Mouse (Mus musculus) gastrocnemius, adult 18-20 months (tissue): ENCODE data around the gene Nfic. TPM values are rescaled to one million over a fixed set of nuclear protein-coding genes. Genes with fewer than 3 reads are reported as not detected.
"Not testable (repeated sequence)": the region's sequence is repeated elsewhere in the genome, so short reads cannot be mapped to it uniquely, and the experiment has no call there.

Source experiments
- DNase-seq: peaks from one replicate; pipeline ENCODE4 v3.0.0; 2021; ENCODE audit warnings: low spot score
- total RNA-seq, 2 experiments: library from RNA; stranded (reverse); gene quantifications; 2 replicates each; pipeline ENCODE4 v1.2.3; 2021

Gene Nfic
- total RNA-seq, 2 experiments from 2014 or later, result 232 to 244 TPM

DNA sequence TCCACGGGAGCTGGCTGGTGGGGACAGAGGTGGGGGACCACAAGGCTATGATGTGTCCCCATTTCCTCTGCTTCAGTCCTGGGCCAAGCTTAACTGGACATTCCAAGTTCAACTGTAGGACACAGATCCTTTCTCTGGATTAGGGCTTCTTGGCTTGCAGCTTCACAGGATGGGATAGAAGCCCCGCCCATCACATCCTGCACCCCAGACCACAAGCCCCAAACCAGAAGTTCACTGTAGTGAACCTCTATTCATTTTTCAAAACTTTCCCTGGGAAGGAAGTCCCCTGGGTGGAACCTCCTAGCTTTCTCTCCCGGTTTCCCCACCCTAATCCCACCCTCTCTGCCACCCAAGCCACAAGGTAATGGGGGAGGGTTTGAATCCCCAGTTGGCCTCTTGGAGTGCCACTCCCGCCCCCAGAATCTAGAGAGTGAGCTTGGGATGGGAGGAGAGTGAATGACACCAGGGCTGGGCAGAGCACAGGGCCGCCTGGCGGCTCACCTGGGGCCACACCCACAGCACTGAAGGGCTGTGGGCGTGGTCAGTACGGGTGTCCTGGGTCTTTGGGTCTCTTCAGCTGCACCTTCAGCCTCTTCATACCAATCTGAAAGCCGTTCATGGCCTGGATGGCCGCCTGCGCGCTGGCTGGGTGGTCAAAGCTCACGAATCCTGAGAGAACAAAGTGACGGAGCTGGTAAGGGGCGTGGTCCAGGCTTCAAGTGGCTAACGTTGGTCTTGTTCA, 6.4 kb upstream of the Nfic start:
- no peak for DNase-seq

DNA sequence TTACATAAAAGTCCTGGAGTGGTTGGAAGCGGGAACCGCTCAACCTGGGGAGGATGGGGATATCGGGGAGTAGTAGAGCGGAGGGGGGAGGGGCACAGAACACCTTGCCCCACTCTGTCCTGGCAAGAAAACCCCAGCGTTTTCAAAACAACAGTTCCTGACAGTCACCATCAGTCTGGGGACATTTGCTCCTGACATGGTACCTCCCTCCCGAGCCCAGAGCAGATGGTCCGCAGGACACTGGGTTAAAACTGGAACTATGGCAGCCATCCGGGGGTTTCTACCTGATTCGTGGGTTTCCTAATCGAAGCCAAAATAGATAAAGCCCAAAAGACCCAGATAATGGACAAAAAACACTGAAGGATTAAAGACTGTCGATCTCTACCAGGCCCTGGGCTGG, 5.5 kb upstream of the Nfic start:
- no peak for DNase-seq

DNA sequence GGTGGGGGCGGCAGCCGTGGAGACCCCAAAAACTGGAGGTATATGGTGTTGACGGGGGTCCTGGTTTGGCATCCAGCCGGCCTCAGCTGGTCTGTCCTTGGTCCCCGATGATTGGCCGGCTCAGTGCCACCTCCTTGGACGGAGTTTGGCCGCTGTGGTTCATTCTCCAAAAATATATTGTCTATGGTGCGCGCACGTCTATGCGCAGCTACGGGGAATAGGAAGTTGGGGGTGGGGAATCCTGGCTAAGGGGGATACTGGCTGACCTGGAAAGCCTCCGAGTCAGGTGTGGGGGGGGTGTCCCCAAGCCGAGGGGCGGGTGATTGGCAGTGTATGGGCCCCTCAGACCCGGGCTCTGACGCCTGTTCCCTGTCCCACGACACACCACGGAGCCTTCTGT, 5.0 kb upstream of the Nfic start:
- DNase-seq, result no peak

DNA sequence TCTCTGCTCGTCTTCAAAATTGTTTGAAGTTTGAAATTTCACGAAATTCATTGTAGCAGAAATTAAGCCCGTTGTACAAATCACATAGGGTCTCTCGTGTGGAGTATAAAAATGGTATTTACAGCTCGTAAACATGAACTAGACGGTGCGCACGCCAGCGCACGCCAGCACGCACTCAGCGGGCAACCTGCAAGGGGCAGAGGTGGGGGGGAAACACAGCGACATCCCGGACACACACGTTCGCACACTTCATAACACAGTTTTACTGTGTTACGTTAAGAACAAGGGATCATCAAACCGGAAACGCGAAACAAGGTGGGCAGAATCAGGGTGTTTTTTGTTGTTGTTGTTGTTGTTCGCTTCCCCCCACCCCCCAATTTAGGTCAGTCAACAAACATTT, 4.0 kb upstream of the Nfic start:
- no peak for DNase-seq

DNA sequence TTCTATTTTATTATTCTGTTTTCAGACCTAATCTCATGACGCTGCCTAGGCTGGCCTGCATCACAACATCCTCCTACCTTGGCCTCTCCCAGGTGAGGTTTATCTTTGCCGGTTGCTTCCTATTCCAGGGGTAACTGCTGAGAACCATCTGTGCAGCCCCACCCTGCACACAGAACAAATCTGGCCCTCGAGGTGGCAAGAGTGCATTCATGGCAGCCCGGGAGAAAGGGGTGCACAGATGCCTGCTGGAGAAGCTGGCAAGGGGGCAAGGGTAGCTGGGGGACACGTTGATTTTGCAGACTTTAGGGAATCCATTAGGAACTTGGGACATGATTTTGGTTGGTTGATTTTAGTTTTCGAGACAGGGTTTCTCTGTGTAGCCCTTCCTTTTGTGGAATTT, 2.8 kb upstream of the Nfic start:
- no peak for DNase-seq

DNA sequence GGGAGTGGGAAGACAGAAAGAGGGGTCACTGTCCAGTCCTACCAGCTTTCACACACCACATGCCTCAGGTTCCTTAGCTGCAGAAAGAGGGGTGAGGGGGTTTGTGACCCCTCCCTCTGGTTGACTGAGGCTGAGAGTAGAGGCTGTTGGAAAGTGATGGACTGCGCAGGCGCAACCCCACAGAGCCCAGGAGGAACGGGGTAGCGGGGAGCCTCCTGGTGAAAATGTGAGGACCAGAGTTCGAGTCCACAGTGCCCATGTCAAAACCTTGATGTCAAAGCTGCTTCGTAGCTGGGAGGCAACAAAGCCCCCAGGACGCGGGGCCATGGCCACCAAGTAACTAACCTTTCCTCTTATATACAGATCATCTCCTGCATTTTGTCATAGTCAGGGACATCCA, 2.2 kb upstream of the Nfic start:
- DNase-seq, result no peak

DNA sequence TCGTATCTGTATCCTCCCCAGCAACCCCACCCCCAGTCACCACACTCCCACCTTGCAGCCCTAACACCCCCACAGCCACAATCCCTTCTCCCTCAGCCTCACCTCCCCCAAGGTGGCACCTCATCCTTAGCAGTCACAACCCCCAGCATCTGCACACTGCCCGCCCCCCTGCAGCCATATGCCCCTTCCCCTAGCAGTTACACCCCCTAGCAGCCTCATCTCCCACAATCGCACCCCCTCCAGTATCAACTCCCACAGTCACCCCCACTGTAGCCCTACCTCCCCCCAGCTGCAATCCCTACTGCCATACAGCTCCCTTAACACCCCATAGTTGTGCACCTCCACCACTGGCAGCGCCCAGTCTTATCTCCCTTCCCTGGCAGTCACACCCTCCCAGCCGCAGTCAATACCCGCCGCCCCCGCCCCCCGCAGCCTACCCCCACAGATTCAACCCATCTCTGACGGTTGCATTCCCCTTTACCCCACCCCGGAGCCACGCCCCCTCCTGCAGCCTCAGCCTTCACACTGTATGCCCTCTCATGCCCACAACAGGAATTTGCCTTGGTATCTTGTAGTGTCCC, 1.6 kb upstream of the Nfic start:
- no peak for DNase-seq

DNA sequence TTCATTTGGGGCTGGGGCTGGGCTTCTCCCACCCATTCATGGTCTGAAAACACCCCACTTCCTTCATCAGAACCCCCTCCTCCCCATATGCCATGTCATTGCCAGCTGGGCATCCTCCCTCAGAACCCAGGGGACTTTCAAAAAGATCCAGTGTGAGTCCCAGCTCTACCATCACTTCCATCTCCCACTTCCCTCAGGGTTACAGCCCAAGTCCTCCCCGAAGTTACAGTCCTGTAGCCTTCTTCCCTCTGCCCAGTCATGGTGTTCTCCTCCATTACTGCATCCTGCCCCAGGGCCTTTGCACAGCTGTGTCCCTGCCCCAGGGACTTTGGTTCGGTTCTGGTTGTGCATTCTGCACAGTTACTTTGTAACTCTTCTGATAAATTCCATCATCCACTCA, 1.3 kb downstream of the Nfic start:
- no peak for DNase-seq

DNA sequence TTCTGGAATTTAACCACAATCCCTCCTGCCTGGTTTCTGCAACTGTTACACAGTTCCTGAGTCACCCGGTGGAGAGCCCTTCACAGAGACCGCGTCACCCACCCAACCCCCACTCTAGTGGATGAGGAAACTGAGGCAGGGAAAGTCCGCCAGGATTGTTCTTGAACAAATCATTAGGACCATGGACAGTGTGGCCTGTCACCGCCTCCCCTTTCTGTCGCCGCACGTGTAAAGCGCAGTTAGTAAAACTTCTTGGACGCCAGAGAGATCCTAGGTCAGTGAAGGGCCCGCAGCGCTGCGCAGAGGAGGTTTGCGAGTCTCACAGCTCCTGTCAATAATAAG, 2.5 kb downstream of the Nfic start:
- no peak for DNase-seq

DNA sequence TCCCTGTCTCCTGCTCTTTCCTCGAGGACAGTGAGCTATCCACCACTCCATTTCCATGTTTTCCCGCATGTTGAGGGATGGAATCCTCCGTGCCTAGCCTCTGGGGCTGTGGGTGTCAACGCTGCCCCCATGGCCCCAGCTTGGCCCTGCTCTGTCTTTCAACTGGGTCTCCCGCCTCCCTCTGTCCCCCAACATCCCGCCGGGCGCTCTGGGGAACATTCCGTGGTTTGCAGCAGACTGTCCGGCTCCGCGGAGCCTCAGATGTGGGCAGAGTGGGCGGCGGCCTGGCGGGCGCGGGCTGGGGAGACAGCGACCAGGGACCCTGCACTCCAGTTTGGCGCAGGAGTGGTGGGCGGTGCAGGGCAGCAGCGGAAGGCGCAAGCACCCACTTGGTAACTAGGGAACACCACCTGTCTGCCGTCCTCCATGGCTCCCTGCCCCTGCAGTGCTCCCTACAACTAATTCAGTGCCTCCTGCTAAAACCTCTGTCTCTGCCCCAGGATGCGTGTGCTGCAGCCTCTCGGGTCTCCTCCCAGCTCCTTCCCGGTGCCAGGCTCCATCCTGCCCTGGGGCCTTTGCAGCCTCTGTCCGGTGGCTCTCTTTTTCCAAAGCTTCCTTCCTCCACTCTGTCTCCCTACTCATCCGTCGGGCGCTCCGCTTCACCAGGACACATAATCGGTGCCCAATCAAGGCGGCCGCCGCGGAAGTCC, 3.0 kb downstream of the Nfic start:
- no peak for DNase-seq

DNA sequence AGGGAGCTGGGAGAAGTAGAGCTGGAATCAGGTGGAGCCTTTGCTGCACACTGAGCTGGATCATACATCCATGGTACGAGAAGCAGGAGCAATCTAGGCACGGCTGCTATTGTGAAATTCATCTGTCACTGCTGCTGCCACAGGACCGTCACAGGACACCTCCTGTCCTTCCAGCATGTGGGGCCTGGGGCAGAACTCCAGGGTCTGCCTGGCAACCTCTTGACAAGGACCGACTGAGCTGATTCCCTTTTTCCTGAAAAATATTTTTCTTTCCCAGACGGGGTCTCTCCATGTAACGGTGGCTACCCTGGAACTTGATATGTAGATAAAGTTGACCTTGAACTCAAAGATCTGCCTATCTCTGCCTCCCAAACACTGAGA, 4.1 kb downstream of the Nfic start:
- no peak for DNase-seq

DNA sequence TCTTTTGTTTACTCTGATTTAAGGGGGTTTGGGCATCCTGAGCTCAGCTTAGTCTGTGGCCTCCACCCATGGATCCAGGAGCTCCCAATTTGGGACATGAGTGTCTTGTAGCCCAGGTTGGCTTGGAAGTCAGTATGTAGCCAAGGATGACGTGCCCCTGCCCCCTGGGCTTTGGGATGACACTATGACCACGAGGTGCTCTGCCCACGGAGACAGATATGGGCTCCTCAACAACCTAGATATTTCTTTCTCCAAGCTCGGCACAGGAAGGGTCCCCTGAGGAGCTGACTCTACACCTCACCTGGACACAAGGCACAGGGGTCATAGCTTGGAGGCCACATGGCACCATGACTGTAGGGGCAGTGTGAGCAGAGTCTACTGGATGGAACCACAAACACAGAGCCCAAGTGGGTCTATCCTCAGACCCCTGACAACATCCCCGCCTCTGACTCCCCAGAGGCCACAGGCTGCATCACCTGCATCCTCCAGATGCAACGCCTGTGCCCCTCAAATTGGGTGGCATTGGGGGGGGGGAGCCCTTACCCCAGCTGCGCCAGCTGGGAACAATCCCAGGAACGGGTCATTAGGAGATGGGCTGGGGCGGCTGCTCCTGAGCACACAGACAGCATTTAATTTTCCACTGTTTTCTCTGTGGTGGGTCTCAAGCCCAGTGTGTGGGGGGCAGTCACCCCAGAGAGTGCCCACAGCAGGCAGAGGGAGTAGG, 4.6 kb downstream of the Nfic start:
- DNase-seq, result no peak

DNA sequence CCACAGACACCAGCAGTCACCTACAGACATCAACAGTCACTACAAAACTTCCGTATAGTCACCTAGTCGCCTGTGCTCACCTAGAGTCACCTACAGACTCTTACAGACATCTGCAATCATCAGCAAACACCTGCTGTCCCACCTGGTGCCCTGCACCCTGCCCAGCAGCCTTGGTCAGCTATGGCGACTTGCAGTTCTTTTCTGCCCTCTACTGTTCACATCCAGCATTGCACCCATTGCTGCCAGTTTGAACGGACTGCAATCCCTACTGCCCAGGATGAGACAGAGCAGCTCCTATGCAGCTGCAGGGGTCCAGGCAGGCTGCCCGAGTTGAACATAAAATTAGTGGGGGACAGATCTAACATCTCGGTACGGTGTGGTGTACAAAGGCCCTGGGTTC, 5.3 kb downstream of the Nfic start:
- DNase-seq, result peak; percentile 87

DNA sequence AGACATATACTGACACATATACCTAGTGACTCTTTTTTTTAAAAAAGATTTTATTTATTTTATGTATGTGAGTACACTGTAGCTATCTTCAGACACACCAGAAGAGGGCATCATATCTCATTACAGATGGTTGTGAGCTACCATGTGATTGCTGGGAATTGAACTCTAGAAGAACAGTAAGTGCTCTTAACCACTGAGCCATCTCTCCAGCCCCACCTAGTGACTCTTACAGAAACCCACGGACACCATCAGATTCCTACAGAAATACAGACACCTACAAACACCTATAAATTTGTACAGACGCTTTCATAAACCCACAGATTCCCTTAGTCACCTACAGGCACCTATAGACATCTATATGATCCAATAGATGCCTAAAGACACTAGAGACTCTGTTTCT, 9.9 kb downstream of the Nfic start:
- DNase-seq, result not testable (repeated sequence)

DNA sequence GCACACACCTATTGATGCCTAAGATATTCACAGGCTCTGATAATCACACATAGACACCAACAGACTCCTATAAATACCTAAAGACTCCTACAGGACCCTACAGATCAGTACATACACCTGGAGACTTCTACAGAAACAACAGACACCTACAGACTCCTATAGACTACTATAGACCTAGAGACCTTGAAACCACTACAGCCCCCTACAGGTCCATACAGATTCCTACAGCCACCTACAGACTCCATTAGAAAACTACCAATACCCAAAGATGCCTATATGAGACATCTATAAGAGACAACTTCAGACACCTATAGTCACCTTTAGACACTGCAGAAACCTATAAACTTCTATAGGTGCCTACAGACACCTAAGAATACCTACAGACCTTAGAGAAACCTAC, 14.4 kb downstream of the Nfic start:
- DNase-seq, result no peak

DNA sequence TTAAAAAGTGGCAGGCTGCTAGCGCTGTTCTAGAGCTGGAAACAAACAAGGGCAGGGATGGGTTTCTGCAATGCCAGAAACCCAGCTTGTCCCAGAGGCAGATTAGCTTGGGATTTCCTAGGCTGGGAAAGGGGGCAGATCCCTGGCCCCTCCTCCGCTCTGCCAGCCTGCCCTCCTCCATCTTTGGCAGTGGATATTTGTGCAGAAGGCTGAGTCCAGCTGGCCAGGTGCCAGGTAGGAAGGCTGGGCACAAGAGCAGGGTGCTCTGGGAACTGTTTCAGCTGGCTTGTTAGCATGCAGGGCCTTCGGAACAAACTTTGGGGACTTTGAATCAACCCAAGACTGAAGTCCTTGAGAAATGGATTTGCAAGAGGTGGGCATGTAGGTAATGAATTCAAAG, 20.0 kb downstream of the Nfic start:
- DNase-seq, result peak; percentile 81

DNA sequence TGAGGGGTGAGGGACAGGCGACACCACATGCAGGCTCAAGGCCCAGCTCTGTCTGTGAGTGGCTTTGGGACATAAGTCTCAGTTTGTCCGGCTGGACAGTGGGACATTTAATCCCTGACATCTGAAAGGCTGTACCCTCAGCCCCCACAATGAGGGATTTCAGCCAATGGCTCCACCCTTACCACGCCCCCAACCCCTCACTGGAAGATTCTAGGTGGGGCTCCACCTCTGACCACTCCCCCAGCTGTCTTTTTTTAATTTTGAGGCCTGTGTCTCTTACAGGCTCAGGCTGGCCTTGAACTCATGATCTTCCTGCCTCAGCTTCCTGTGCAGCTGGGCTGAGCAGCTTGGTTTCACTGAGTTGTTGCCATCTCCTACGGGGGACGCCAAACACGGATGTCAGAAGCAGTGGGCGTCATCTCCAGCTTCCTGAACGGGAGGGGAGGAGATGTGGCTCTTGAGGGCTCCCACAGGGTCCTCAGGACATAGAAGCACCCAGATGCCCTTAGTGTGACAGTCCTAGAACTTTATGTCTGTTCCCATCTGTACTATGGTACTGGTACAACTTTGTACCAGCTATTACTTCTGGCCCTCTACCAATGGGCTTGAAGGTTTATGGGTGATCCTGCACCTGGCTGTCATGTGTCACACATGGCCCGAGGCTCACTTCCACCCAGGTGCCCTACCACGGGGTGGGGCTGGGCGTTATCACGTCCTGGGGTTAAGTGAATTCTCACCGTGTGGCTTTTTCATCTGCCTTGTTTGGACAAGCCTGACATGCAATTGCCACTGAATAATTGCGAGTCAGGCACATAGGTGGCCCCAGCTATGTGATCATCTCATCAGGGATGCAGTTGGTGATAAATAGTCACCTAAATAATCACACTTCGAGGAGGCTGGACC, 20.8 kb downstream of the Nfic start:
- DNase-seq, result no peak

DNA sequence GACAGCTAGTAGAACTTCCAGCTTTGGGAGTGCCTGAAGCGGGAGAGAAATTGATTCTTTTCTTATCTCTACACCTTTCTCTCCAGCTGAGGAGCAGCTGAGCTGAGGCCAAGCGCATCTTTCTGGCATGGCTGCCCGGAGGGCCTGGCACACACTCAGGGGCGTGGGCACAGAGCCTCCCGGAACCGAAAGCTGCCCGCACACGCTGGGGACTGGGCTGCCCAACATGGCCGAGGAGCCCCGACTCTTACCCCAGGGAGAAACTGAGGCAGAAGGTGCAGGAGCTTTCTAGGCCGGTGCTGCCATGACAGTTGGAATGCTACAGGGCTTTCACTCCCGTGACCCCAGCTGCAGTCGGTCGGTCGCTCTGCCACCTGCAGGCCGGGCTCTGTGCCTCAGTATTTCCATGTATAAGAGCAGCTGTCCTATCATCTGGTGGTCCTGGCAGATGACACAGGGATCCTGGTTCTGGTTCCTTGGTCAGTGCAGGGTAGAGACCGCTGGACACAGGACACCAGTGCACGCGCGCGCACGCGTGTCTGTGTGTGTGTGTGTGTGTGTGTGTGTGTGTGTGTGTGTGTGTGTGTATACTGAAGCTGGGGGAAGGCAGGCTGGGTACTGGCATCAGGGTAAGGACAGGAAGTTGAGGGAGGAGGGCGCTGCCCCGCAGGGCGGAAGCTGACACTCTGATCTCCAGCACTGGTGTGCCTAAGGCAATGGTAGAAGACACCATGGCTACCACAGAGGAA, 21.7 kb downstream of the Nfic start:
- peak; percentile 74 for DNase-seq

DNA sequence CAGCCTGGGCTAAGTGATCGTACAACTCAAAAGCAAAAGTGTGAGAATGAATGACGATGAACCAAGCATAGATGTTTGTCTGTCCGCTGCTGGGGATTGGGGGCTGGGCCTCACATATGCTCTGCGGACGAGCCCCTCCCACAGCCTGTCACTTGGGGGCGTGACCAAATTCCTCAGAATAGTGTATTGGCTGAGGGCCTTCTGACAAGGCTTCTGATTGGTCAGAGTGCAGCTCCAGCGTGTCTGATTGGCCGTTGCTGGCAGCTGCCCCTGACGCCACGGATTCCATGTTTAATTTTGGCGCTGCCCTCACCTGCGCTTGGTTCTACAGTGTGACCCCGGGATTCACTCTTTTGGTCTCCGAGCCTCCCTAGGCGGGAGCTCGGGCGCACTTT, 22.6 kb downstream of the Nfic start:
- DNase-seq, result peak; percentile 98

DNA sequence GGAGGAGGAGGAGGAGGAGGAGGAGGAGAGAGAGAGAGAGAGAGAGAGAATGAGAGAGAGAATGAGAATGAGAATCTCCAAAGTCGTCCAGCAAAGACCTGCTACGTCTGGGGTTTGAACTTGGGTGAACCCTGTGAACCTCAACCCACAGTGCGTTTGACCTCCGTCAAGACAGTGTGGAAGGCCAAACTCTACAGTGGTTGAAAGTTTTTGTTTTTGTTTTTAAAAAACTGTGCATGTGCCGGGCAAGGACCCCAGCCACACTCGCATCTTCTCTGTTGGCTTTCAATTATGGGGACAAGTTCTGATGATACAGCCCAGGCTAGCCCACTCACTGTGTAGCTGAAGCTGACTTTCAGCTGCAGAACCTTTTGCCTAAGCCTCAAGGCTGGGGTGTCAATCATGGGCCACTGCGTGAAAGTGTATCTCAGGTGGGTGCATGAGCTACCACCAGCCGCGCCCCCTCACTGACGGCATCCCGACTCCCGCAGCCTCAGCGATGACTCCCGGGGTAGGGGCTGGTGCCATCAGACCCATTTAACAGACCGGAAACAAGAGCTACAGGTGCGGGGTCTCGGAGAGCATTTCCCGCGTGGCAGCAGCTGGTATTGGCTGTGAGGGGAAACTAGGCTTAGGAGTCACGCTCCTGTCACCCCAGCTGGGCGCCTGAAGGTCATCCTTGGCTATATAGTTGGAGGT, 23.1 kb downstream of the Nfic start:
- DNase-seq, result no peak
